Mouse (Mus musculus): Measurements from ENCODE around the gene Fcgr1.
"Not testable (repeated sequence)": the region's sequence is repeated elsewhere in the genome, so short reads cannot be mapped to it uniquely, and the experiment has no call there.

Gene Fcgr1

GRCm38 (mm10) chr3:96327131-96327530 lies 33.4 kb upstream of the Fcgr1 start:
- peak; percentile 36 for DNase-seq (ENCODE audit: inconsistent ontology term)

GRCm38 (mm10) chr3:96323806-96324205 lies 30.0 kb upstream of the Fcgr1 start:
- not testable (repeated sequence) for DNase-seq (ENCODE audit: inconsistent ontology term)

GRCm38 (mm10) chr3:96322609-96323008 lies 28.8 kb upstream of the Fcgr1 start:
- DNase-seq (ENCODE audit: inconsistent ontology term), result no peak

- DNase-seq (ENCODE audit: inconsistent ontology term), result no peak
Measured at GRCm38 (mm10) chr3:96321891-96322290, 28.1 kb upstream of the Fcgr1 start.

GRCm38 (mm10) chr3:96320003-96320402 lies 26.2 kb upstream of the Fcgr1 start:
- not testable (repeated sequence) for DNase-seq (ENCODE audit: inconsistent ontology term)

GRCm38 (mm10) chr3:96312341-96313098 lies 18.8 kb upstream of the Fcgr1 start:
- DNase-seq (ENCODE audit: inconsistent ontology term), result no peak

- DNase-seq (ENCODE audit: inconsistent ontology term), result no peak
Measured at GRCm38 (mm10) chr3:96309441-96309840, 15.7 kb upstream of the Fcgr1 start.

- no peak for DNase-seq (ENCODE audit: inconsistent ontology term)
Measured at GRCm38 (mm10) chr3:96306506-96306905, 12.7 kb upstream of the Fcgr1 start.

GRCm38 (mm10) chr3:96302076-96302475 lies 8.3 kb upstream of the Fcgr1 start:
- no peak for DNase-seq (ENCODE audit: inconsistent ontology term)

GRCm38 (mm10) chr3:96300706-96301529 lies 7.1 kb upstream of the Fcgr1 start:
- DNase-seq (ENCODE audit: inconsistent ontology term), result no peak

GRCm38 (mm10) chr3:96299562-96299961 lies 5.8 kb upstream of the Fcgr1 start:
- DNase-seq (ENCODE audit: inconsistent ontology term), result no peak

- no peak for DNase-seq (ENCODE audit: inconsistent ontology term)
Measured at GRCm38 (mm10) chr3:96298360-96298759, 4.6 kb upstream of the Fcgr1 start.

GRCm38 (mm10) chr3:96293368-96293767 lies 401 bp downstream of the Fcgr1 start:
- no peak for DNase-seq (ENCODE audit: inconsistent ontology term)

GRCm38 (mm10) chr3:96292641-96293040 lies 1.1 kb downstream of the Fcgr1 start:
- no peak for DNase-seq (ENCODE audit: inconsistent ontology term)

- not testable (repeated sequence) for DNase-seq (ENCODE audit: inconsistent ontology term)
Measured at GRCm38 (mm10) chr3:96290727-96291126, 3.0 kb downstream of the Fcgr1 start.

- no peak for DNase-seq (ENCODE audit: inconsistent ontology term)
Measured at GRCm38 (mm10) chr3:96289201-96289600, 4.6 kb downstream of the Fcgr1 start.

- DNase-seq (ENCODE audit: inconsistent ontology term), result not testable (repeated sequence)
Measured at GRCm38 (mm10) chr3:96287334-96287733, 6.4 kb downstream of the Fcgr1 start.

GRCm38 (mm10) chr3:96284457-96284856 lies 9.3 kb downstream of the Fcgr1 start:
- peak; percentile 62 for DNase-seq (ENCODE audit: inconsistent ontology term)

- DNase-seq (ENCODE audit: inconsistent ontology term), result no peak
Measured at GRCm38 (mm10) chr3:96280660-96281059, 13.1 kb downstream of the Fcgr1 start.

GRCm38 (mm10) chr3:96277800-96278624 lies 15.8 kb downstream of the Fcgr1 start:
- peak; percentile 86 for DNase-seq (ENCODE audit: inconsistent ontology term)

- DNase-seq (ENCODE audit: inconsistent ontology term), result no peak
Measured at GRCm38 (mm10) chr3:96277428-96277799, 16.4 kb downstream of the Fcgr1 start.

Measured in Muller cell, postnatal 12 days (primary cell).